Mouse (Mus musculus): ENCODE results near the gene Mlxipl.

DNA sequence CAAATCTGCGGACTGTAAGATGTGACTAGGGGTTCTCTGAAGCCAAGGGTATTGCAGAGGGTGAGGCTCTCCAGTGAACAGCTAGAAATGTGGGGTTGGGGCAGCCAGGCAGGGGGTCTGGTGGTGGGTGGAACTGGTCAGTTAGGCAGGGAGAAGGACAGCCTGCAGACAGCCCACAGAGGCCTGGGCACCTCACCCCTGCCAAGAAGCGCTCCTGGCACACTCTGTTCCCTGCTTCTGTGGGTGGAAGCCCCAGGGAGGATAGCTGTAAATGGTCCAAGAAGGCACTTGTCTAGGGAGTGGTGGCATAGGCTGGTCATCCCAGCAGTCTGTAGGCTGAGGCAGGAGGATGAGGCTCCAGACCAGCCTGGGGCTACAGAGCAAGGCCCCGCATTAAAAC is 19.7 kb downstream of the Mlxipl start:
- TF ChIP-seq CTCF (IDR thresholded peaks at IDR 0.05; ENCODE audit: low read depth, low read length) (no peak), POLR2A (IDR thresholded peaks at IDR 0.05; ENCODE audit: extremely low read depth, insufficient read depth, low read length) (0 out of 2 replicates have a peak, but pooled peaks have one; percentile 6)

Data from liver, adult 2 months (tissue).